Mouse (Mus musculus) cerebellum, postnatal 25 days (tissue): Measurements from ENCODE around the gene Abcd3.
A peak's percentile ranks its signal among the peaks of the same experiment; 100 is the strongest.

Experiments used
- DNase-seq, 2 experiments: peaks; one replicate each; pipeline ENCODE4 v3.0.0; 2021; ENCODE audit warnings: mixed read lengths in 2 of 2

Abcd3 gene

DNA sequence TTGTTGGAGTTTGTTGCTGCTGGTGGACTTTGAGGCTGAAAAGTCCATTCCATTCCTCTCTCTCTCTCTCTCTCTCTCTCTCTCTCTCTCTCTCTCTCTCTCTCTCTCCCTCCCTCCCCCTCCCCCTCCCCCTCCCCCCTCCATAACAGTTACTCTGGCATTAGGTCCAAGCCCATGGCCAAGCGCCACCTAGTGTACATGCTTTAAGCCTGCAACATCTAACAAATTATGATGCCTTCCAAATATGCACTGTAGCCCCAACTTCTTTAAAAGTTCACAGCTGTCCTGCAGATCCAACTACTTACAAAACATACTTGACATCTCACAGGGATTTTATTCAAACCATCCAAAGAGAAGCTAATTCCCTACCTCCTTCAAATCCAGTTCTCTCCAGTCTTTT is 77.6 kb downstream of the Abcd3 start:
- peak in 1 of 2 experiments; percentile 66 for DNase-seq

GRCm38 (mm10) chr3:121736025-121736744 is 78.9 kb downstream of the Abcd3 start:
- DNase-seq: peak; percentile 89 to 92

DNA sequence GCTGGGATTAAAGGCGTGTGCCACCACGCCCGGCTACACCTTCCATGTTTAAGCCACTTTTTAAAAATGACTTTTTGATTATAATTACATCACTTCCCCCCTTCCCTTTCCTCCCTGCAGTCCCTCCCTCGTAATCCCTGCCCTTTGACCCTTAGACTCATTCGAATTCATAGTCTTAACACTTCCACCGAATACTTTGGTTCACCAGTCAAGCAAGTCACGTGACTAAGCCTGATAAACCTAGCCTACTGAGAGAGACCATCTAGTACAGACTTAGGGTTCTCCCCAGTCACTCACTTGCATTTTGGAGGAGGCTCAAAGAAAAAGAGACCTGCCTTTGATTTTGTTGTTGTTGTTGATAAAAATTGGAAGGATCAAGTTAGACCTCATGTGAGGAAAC is 79.6 kb downstream of the Abcd3 start:
- DNase-seq: no peak

DNA sequence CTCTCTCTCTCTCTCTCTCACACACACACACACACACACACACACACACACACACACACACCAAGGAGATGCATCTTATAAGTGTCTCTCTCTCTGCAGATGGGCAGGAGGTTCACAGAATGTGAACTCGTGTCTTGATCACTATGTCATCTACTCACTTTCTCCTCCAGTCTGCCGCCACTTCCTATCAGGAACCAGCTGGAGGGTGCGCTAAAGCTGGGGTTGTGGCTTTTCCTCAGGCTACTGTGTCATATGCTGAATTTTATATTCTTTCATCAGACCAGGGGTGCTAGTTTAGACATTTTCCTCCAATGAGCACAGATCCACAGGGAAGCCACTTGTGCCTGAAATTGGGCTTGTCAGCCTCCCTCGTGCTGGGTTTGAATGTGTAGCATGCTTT is 85.4 kb downstream of the Abcd3 start:
- no peak for DNase-seq

DNA sequence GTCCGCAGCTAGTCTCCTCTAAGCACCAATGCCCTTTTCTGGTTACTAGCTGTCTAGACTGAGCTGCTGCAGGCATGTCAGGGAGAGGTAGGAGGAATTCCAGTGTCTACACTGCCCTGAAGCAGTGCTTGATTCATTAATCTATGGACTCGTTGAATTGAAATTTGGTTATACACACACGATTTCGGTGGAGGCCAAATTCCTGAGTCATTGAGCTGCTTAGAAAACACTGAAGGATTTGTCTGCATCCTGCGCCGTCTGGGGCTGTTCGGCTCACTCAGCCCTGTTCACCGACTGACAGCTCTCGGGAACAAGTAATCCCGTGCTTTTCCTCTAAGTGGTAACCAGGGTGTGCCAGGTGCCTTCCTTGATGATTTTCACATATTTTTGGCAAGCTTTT is 89.5 kb downstream of the Abcd3 start:
- DNase-seq: no peak

- no peak for DNase-seq
Measured at GRCm38 (mm10) chr3:121724553-121724952, 90.5 kb downstream of the Abcd3 start.

- DNase-seq: peak; percentile 31
Measured at GRCm38 (mm10) chr3:121723968-121724524, 91.1 kb downstream of the Abcd3 start.

DNA sequence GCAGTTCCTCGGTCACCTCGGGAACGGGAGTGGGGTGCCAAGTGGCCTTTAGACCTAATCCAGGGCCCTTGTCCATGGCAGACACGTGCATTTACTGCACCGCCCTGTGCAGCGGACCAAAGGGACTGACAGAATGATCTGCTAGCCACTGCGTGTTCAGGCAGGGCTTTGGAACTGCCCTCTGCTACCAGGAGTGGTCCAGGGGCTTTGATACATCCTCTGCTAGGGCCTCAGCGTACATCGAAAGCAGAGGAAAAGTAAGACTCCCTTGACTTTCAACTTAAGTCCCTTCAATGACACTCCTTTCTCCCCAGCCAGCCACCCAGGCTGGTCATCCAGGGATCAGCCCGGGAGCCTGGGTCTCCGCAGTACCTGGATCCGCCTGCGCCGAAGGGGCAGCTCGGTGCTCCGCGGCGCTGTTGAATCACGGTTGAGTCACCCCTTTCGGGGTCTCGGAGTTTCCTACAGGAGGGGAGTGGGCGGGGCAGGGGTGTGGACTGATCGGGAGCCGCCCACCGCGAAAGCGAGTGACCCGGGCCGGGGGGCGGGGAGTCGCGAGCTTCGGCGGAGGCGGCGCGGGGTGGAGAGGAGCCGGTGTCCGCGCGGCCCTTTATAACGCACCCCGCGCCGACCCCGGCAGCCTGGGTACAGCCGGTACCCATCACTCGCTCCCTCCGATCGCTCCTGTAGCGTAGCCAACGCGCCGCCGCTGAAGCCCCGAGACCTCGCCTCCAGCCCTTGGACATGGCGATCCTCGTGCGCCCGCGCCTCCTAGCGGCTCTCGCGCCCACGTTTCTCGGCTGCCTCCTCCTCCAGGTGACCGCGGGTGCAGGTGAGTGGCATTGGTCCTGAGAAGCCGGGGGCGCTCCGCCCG is 91.9 kb downstream of the Abcd3 start, which contains the start of gene F3:
F3 (plus strand) TSS at position 567 of the 874 bp plus-strand sequence.
- DNase-seq: peak; percentile 85 to 91

DNA sequence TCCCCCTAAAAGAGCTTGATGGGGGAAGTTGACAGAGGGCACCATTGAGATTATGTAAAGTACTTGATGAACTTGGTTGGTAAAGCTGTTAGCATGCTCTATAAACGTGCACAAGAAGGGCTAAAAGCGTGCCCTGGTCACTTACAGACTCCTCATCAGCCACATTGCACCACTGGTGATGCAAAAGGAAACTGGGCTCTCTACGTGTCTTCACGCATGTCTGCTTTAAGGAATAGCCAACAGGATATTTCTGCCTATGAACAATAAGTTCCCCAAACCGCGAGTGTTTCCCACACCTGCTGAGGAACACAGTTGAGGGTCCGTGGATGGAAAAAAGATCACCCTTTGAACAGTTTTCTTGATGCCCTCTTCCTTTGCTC is 93.4 kb downstream of the Abcd3 start:
- no peak for DNase-seq

DNA sequence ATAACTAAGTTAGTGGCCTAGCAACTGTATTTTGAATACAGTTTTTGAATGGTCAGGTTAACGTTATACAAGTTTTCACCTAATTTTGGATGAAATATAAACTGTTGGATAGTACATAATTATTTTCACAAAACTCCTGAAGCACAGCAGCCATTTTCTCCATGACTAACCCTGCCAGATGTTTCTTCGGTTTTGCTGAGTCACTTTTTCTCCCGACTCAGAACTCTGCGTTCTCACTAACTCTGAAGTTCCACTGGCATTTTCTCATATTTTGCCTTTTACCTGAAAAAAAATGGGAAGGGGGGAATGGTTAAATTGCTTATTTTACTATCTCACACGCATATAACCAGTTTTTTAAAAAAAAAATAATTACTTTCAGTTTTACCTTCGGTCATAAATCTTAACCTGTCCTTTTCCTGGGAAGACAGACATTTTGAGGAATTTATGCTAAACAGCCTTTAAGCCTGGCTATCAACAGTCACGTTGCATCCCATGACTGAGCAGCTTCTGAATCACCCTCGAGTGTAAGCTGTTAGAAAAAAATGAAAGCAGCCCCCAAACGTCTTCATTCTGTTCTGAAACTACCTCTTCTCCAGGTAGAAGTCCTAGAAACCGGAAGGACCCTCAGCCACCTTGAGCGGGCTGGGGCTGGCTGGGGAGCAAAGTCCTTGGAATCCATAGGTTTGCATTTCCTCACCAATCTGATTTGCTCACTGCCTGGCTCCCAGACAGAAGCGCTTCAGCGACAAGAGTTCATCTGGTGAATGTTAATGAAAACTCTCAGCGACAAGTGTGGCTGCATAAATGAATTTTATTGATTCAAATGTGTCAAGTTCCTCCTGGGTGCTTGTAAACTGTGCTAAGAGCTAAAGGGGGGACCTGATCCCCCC is 94.1 kb downstream of the Abcd3 start:
- no peak for DNase-seq

- no peak for DNase-seq
Measured at GRCm38 (mm10) chr3:121719701-121720100, 95.4 kb downstream of the Abcd3 start.

DNA sequence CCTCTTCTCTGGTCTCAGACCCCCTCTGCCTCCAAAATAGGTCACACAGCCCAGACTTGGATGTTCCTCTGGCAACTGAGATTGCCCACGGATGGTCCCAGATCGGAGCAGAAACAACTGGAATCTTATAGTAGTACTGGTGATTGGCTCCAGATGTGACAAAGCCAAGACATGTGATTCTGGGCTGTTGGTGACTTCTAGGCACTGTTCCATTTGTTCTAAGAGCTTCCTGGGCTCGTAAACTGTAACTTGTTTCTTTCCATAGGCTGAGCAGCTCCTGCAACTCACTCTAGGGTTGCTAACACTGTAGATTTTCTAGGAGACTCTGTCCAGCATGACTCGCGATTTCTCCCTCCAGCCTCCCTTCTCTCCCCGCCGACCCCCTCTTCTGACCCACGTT is 96.4 kb downstream of the Abcd3 start:
- DNase-seq: no peak

DNA sequence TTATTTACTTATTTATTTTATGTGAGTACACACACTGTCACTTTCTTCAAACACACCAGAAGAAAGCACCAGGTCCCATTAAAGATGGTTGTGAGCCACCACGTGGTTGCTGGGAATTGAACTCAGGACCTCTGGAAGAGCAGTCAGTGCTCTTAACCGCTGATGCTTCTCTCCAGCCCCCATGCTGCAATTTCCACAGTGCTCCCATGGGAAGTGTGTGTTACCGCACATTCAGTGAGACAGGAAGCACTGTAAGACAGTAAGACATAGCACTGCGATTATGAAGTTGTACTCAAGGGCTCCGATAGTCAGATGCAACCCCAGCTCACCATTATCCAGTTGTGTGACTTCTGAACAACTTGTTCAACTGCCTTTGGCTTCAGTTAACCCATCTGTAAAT is 98.6 kb downstream of the Abcd3 start:
- DNase-seq: no peak

GRCm38 (mm10) chr3:121715741-121716459 is 99.2 kb downstream of the Abcd3 start:
- DNase-seq: no peak

- no peak for DNase-seq
Measured at GRCm38 (mm10) chr3:121715336-121715735, 99.8 kb downstream of the Abcd3 start.

DNA sequence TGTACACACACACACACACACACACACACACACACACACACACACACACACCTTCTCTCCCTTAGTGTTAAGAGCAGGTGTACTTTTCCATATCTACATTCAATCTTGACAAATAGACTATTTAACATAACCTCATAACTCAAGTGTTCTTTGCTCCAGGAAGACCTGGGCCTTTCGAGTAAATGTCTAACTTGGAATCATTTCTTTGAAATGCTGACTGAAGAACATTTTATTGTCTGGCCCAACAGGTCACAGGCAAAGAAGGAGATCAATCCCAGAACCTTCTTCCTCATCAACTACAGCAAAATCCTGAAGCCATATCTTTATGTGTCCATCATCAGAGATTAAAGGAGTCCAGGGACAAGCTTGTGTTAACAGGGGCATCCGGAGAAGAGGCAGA is 100.6 kb downstream of the Abcd3 start:
- DNase-seq: no peak

DNA sequence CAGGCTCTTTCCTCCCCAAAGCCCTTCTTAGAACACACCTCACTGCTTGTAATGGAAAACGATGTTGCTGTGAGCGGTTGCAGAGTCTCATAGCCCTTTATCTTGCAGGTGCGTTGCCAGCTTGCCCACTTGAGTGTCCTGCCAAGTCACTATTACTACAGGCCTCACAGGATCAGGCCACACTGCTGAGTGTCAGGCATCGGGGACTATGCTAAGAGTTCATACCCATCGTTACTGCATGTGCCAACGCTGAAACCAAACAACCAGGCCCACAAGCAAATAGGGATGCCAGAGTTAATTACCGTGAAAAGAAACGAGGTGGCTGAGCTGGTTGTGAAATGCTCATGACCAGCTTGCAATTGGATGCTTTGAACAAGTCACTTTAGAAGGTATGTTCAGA is 101.3 kb downstream of the Abcd3 start:
- DNase-seq: no peak

GRCm38 (mm10) chr3:121713151-121713701 is 101.9 kb downstream of the Abcd3 start:
- no peak for DNase-seq

DNA sequence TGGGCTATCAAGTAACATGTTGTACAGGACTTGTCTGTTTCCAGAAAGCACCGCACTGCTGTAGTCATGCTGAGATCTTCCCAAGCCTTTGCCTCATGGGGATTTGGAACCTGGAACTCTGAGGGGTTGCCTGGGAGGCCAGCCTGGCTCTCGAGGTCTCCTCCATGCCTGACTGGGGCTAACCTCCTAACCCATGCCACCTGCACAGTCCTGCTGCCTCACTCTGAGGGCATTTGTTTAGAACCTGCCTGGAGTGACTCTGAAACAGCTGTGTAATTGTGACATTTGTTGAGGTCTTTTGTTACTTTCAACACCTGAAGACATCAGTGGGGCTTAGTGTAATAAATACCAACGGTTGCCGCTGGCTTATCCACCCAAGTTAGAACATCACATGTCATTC is 102.9 kb downstream of the Abcd3 start:
- no peak for DNase-seq

GRCm38 (mm10) chr3:121710894-121711531 is 104.1 kb downstream of the Abcd3 start:
- DNase-seq: no peak
